Mouse (Mus musculus): ENCODE measurements around the gene Ildr2.

DNA sequence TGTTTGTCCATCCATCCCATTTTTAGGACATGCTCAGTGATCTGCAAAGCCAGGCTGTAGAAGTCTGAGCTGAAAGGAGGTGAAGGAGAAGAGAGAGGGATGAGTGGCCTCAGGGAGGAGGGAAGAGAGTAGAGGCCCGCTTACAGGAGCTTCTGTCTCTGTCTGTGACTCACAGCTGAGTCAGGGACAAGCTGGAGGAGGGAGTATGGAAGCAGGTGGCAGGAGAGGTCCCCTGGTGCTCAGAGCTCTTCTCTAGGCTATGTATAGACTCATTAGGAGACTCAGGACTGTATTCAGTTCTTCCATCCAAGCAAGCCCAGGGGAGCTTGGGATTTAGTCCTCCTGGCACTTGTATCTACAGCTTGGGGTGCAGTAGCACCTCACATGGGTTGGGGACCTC is 59.7 kb downstream of the Ildr2 start:
- TF ChIP-seq GATA1 (IDR thresholded peaks at IDR 0.05; ENCODE audit: borderline replicate concordance, low read length): no peak
- TF ChIP-seq FLI1 (IDR thresholded peaks at IDR 0.05; ENCODE audit: low read length): no peak

Measured in megakaryocyte, embryonic 14.5 days (primary cell).